Mouse (Mus musculus): ENCODE data around the gene Gtpbp2. TPM values are rescaled to one million over a fixed set of nuclear protein-coding genes. Genes with fewer than 3 reads are reported as not detected.

Gtpbp2 gene
- polyA plus RNA-seq (2017; shearing (Covaris generic)), result 93.2 TPM

GRCm38 (mm10) chr17:46160686-46161085, at the start of gene Gtpbp2:
Gtpbp2 (plus strand) TSS chr17:46161032.

GRCm38 (mm10) chr17:46143578-46144423, 17.0 kb upstream of the Gtpbp2 start, which contains the start of gene Rsph9:
Rsph9 (minus strand) TSS chr17:46144216.

GRCm38 (mm10) chr17:46152847-46153782, 7.7 kb upstream of the Gtpbp2 start, which contains the start of gene Mad2l1bp:
Mad2l1bp (minus strand) TSS chr17:46153553.

GRCm38 (mm10) chr17:46202421-46203071, 41.7 kb downstream of the Gtpbp2 start, which contains the start of the genes Polh and Xpo5:
Polh (minus strand) TSS chr17:46202645.
Xpo5 (plus strand) TSS chr17:46202782.

Other genes starting within 250 kb of the Gtpbp2 start
- gene Vegfa, start 128.7 kb upstream of the Gtpbp2 start, polyA plus RNA-seq (2017; shearing (Covaris generic)), result 0.16 TPM
- 100 TPM for gene Mrps18a, start 50.0 kb upstream of the Gtpbp2 start, polyA plus RNA-seq (2017; shearing (Covaris generic))
- 1.9 TPM for gene Rsph9, start 16.8 kb upstream of the Gtpbp2 start, polyA plus RNA-seq (2017; shearing (Covaris generic))
- gene Mad2l1bp, start 7.5 kb upstream of the Gtpbp2 start, polyA plus RNA-seq (2017; shearing (Covaris generic)), result 62.9 TPM
- 7.9 TPM for gene Polh, start 41.6 kb downstream of the Gtpbp2 start, polyA plus RNA-seq (2017; shearing (Covaris generic))
- 52.0 TPM for gene Xpo5, start 41.8 kb downstream of the Gtpbp2 start, polyA plus RNA-seq (2017; shearing (Covaris generic))
- gene Polr1c, start 87.0 kb downstream of the Gtpbp2 start, polyA plus RNA-seq (2017; shearing (Covaris generic)), result 72.9 TPM
- gene Yipf3, start 87.0 kb downstream of the Gtpbp2 start, polyA plus RNA-seq (2017; shearing (Covaris generic)), result 188 TPM
- 0.13 TPM for gene Lrrc73, start 92.5 kb downstream of the Gtpbp2 start, polyA plus RNA-seq (2017; shearing (Covaris generic))
- 29.3 TPM for gene Tjap1, start 122.0 kb downstream of the Gtpbp2 start, polyA plus RNA-seq (2017; shearing (Covaris generic))
- gene Dlk2, start 136.4 kb downstream of the Gtpbp2 start, polyA plus RNA-seq (2017; shearing (Covaris generic)), result not detected
- gene Abcc10, start 167.3 kb downstream of the Gtpbp2 start, polyA plus RNA-seq (2017; shearing (Covaris generic)), result 8.0 TPM
- 1.1 TPM for gene Zfp318, start 222.7 kb downstream of the Gtpbp2 start, polyA plus RNA-seq (2017; shearing (Covaris generic))

Data from activated CD4-positive, CD25-positive, alpha-beta regulatory T cell, adult 9 weeks (primary cell).